Mouse (Mus musculus) heart, embryonic 15.5 days (tissue): Measurements from ENCODE around the gene Prr12. TPM values are rescaled to one million over a fixed set of nuclear protein-coding genes. Genes with fewer than 3 reads are reported as not detected.

Source experiments
- ATAC-seq: fragments of 200-750 bp; cut with Nextera tagmentation; replicated peaks from 2 replicates; pipeline ENCODE4 v1.8.0; 2017; ENCODE audit warnings: low read depth, moderate TSS enrichment; ENCODE audit not compliant: insufficient number of reproducible peaks, insufficient read depth, low FRiP score
- H3K27ac ChIP-seq: fragments of 300-500 bp; sonication (generic); 2 replicates; pipeline ENCODE4 v1.5.1; 2015; ENCODE audit warnings: mild to moderate bottlenecking, inconsistent platforms
- H3K27me3 ChIP-seq: fragments of 300-500 bp; sonication (generic); 2 replicates; pipeline ENCODE4 v1.6.1; 2015; ENCODE audit warnings: inconsistent platforms
- H3K36me3 ChIP-seq: fragments of 300-500 bp; sonication (generic); 2 replicates; pipeline ENCODE4 v1.6.1; 2015; ENCODE audit warnings: mild to moderate bottlenecking, inconsistent platforms
- H3K4me1 ChIP-seq: fragments of 300-500 bp; sonication (generic); replicated peaks from 2 replicates; pipeline ENCODE4 v1.6.1; 2015; ENCODE audit warnings: inconsistent platforms
- H3K4me2 ChIP-seq: fragments of 300-500 bp; sonication (generic); 2 replicates; pipeline ENCODE4 v1.6.1; 2015; ENCODE audit warnings: inconsistent platforms, mild to moderate bottlenecking, moderate library complexity
- H3K4me3 ChIP-seq: fragments of 300-500 bp; sonication (generic); 2 replicates; pipeline ENCODE4 v1.5.1; 2015; ENCODE audit warnings: mild to moderate bottlenecking, inconsistent platforms
- H3K9ac ChIP-seq: fragments of 300-500 bp; sonication (generic); 2 replicates; pipeline ENCODE4 v1.6.1; 2015; ENCODE audit warnings: mild to moderate bottlenecking, inconsistent platforms
- H3K9me3 ChIP-seq: fragments of 300-500 bp; sonication (generic); replicated peaks from 2 replicates; pipeline ENCODE4 v1.6.1; 2016; ENCODE audit warnings: inconsistent platforms
- WGBS: fragments of 180-500 bp; shearing (Covaris S2); methylation state at CpG from one replicate; pipeline ENCODE4 v1.1.7; 2015; ENCODE audit warnings: mixed read lengths; 5-methylcytosine and 5-hydroxymethylcytosine counted together
- polyA plus RNA-seq: library from polyadenylated mRNA; unstranded; fragments of >200 nt; fragmentation: Nextera tagmentation; extraction: Ambion mirVana; gene quantifications from 2 replicates; pipeline ENCODE4 v1.2.1, GENCODE M21; 2015

Gene Prr12
- polyA plus RNA-seq, 1 experiment from 2014 or later, result 5.0 TPM

DNA sequence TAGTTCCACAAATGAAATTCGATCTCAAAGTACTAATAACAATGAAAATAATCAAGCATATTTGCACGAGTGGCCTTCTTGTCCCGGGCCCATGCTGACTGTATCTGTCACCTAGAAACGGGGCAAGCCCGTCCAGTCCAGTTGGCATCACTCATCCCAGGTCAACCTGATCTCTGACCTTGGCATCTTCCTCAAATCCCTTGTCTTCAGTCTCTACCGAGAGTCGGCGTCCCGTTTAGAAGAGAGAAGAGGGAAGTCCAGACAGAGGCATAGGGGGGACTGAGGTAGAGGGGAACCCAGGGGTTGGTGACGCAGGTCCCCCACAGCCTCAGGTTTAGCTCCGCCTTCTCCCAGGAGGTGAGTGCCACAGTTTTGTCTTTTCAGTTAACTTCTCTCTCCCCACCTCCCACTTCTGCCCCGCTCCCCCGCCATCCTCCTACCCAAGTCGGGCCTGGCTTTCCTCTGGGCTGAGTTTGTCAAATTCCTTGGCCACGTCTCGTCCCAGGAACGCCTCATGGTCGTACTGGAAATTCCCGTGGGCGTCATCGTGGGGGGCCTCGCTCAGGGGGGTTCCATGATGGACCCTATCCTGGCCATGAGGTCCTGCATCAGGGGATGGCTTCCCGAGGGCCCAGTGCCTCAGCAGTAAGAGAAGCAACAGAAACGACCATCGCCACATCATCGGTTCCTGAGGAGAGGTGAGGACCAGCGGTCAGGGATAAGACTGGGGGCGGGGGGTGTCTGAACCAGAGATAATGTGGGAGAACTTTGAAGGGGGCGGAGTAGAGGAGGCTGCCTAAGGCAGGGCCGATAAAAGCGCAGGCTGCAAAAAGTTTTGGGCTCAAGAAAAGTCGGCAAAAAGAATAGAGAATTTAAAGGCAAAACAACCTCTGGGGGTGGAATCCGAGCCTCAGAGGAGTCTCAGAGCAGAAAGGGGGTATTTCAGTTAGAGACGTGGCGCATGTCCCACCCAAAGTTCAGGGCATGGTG lies 38.6 kb upstream of the Prr12 start:
- 10% methylated on average over 35 of the region's 35 CpGs for WGBS
- peaks cover 26% of the 10 kb centered on the region for H3K36me3 ChIP-seq
- H3K4me3 ChIP-seq, result peak overlapping the region; percentile 59
- ATAC-seq, result peak; percentile 58
- peak overlapping the region; percentile 54 for H3K9ac ChIP-seq
- peaks cover 23% of the 10 kb centered on the region for H3K4me1 ChIP-seq
- peak overlapping the region; percentile 81 for H3K27ac ChIP-seq
- H3K9me3 ChIP-seq, result no peaks in the 10 kb centered on the region
- peak overlapping the region; percentile 73 for H3K4me2 ChIP-seq
- no peaks in the 10 kb centered on the region for H3K27me3 ChIP-seq

- peaks cover 23% of the 10 kb centered on the region for H3K4me1 ChIP-seq
- peak overlapping the region; percentile 73 for H3K4me2 ChIP-seq
- 69% methylated on average over 13 of the region's 13 CpGs for WGBS
- H3K4me3 ChIP-seq, result peak overlapping the region; percentile 59
- no peaks in the 10 kb centered on the region for H3K27me3 ChIP-seq
- ATAC-seq, result no peak
- no peaks in the 10 kb centered on the region for H3K9me3 ChIP-seq
- H3K9ac ChIP-seq, result peak overlapping the region; percentile 54
- H3K27ac ChIP-seq, result no peak overlapping the region
- H3K36me3 ChIP-seq, result peaks cover 35% of the 10 kb centered on the region
Measured at GRCm38 (mm10) chr7:45090251-45090977, 37.7 kb upstream of the Prr12 start.

DNA sequence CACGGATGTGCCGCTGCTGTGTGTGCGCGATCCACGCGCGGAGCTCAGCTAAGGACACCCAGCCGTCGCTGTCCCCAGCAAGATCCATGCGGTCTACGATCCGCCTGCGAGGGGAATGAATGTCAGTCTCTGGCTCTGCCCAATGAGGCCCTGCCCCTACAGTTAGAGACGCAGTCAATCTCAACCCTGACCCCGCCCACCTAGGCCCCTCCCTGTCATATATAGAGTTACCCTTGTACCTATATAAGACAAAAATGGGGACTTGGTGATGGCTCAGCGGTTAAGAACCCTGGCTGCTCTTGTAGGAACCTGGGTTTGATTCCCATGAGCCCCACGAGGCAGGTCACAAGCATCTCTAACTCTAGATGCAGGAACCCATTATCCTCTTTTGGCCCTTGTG lies 35.9 kb upstream of the Prr12 start:
- 90% methylated on average over 17 of the region's 17 CpGs for WGBS
- ATAC-seq, result no peak
- no peak overlapping the region for H3K4me2 ChIP-seq
- peaks cover 44% of the 10 kb centered on the region for H3K36me3 ChIP-seq
- no peak overlapping the region for H3K4me3 ChIP-seq
- no peaks in the 10 kb centered on the region for H3K27me3 ChIP-seq
- no peaks in the 10 kb centered on the region for H3K9me3 ChIP-seq
- H3K4me1 ChIP-seq, result peaks cover 23% of the 10 kb centered on the region
- no peak overlapping the region for H3K27ac ChIP-seq
- no peak overlapping the region for H3K9ac ChIP-seq

GRCm38 (mm10) chr7:45086084-45086483 lies 33.4 kb upstream of the Prr12 start:
- Histone ChIP-seq H3K9me3 (no peaks in the 10 kb centered on the region), H3K4me1 (peaks cover 10% of the 10 kb centered on the region), H3K36me3 (peaks cover 48% of the 10 kb centered on the region), H3K27ac (no peak overlapping the region), H3K4me2 (no peak overlapping the region), H3K4me3 (no peak overlapping the region), H3K9ac (no peak overlapping the region), H3K27me3 (no peaks in the 10 kb centered on the region)
- WGBS, result 80% methylated on average over 4 of the region's 4 CpGs
- ATAC-seq, result no peak

- Histone ChIP-seq H3K9ac (no peak overlapping the region), H3K4me2 (no peak overlapping the region; the same call in 1 of the 2 replicates), H3K9me3 (no peaks in the 10 kb centered on the region), H3K27ac (no peak overlapping the region), H3K4me1 (peaks cover 5% of the 10 kb centered on the region; the same call in 1 of the 2 replicates), H3K36me3 (peaks cover 43% of the 10 kb centered on the region), H3K4me3 (0 out of 2 replicates have a peak overlapping the region, but pooled peaks have one; percentile 5), H3K27me3 (no peaks in the 10 kb centered on the region)
- ATAC-seq, result no peak
- WGBS, result 74% methylated on average over 22 of the region's 22 CpGs
Measured at GRCm38 (mm10) chr7:45083300-45083890, 30.7 kb upstream of the Prr12 start.

DNA sequence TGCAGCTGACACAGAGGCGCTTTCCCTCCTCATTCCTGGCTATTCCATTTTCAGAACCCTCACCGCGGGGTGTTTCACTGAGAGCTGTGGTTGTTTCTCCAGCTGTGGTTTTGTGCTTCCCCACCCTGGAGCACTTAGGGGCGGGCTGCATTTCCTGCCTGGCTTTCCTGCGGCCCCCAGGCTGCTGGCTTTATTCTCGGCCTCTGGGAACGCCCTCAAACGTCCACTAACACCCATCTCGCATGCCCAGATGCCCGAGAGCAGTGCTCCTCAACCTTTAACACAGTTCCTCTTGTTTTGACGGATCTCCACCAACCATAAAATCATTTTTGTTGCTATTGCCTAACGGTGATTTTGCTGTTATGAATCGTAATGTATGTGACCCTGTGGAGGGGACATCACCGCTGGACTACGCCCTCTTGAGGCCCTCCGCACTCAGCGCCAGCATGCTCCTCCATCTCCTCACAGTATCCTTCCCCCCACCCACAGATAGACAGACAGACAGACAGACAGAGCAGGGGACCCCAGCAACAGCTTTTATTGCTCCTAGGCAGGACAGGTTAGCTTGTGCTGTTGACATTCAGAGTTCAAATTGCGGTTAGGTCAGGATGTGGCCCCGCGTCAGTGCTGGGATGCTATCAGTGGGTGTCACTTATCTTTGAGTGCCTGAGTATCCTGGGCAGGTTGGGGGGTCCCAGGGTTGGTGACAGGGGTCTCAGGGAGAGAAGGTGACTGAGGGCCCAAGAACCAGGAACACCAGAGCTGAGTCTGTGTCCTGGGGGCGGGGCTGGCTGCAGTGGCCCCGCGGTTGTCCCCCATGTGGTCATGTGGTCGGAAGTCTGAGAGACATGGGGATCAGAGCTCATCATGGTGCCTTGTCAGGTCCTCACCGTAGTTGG lies 30.0 kb upstream of the Prr12 start:
- H3K4me2 ChIP-seq, result peak overlapping the region; percentile 18; the same call in 1 of the 2 replicates
- no peaks in the 10 kb centered on the region for H3K9me3 ChIP-seq
- WGBS, result 58% methylated on average over 25 of the region's 25 CpGs
- peaks cover 39% of the 10 kb centered on the region for H3K36me3 ChIP-seq
- ATAC-seq, result no peak; the same call in 1 of the 2 replicates
- H3K4me3 ChIP-seq, result 0 out of 2 replicates have a peak overlapping the region, but pooled peaks have one; percentile 5
- no peaks in the 10 kb centered on the region for H3K27me3 ChIP-seq
- peak overlapping the region; percentile 63 for H3K27ac ChIP-seq
- no peak overlapping the region for H3K9ac ChIP-seq
- peaks cover 5% of the 10 kb centered on the region; the same call in 1 of the 2 replicates for H3K4me1 ChIP-seq

GRCm38 (mm10) chr7:45081016-45081415 lies 28.3 kb upstream of the Prr12 start:
- Histone ChIP-seq H3K9ac (no peak overlapping the region), H3K4me2 (no peak overlapping the region), H3K4me3 (no peak overlapping the region), H3K9me3 (no peaks in the 10 kb centered on the region), H3K27me3 (no peaks in the 10 kb centered on the region), H3K36me3 (peaks cover 36% of the 10 kb centered on the region), H3K4me1 (peaks cover 7% of the 10 kb centered on the region), H3K27ac (no peak overlapping the region)
- ATAC-seq, result no peak
- 51% methylated on average over 5 of the region's 5 CpGs for WGBS

DNA sequence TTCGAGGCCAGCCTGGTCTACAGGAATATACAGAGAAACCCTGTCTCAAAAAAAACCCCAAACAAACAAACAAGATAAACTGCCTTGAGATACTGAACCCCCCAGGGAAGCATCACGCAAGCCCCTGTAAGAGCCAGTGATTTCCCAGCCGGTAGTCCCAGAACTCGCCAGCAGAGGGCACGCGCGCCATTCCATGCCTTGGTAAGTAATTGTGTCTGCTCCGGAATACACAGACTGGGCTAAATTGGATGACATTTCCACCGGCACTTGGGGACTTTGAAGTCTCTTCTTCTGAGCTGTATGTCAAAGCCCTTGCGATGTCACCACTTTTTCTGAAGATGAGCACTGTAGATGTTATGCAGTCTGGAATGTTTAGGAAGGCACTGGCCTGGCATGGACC lies 27.2 kb upstream of the Prr12 start:
- peaks cover 26% of the 10 kb centered on the region; the same call in 1 of the 2 replicates for H3K36me3 ChIP-seq
- WGBS, result 2% methylated on average over 10 of the region's 10 CpGs
- H3K27me3 ChIP-seq, result no peaks in the 10 kb centered on the region
- H3K4me1 ChIP-seq, result peaks cover 19% of the 10 kb centered on the region
- no peak overlapping the region for H3K9ac ChIP-seq
- H3K9me3 ChIP-seq, result no peaks in the 10 kb centered on the region
- no peak overlapping the region for H3K4me2 ChIP-seq
- no peak overlapping the region for H3K4me3 ChIP-seq
- H3K27ac ChIP-seq, result no peak overlapping the region
- peak; percentile 33; the same call in 1 of the 2 replicates for ATAC-seq

GRCm38 (mm10) chr7:45078513-45078912 lies 25.8 kb upstream of the Prr12 start:
- 23% methylated on average over 9 of the region's 9 CpGs for WGBS
- no peak overlapping the region for H3K27ac ChIP-seq
- no peak for ATAC-seq
- no peak overlapping the region for H3K4me3 ChIP-seq
- no peaks in the 10 kb centered on the region for H3K9me3 ChIP-seq
- H3K9ac ChIP-seq, result no peak overlapping the region
- H3K4me2 ChIP-seq, result no peak overlapping the region
- peaks cover 25% of the 10 kb centered on the region for H3K4me1 ChIP-seq
- no peaks in the 10 kb centered on the region for H3K27me3 ChIP-seq
- H3K36me3 ChIP-seq, result peaks cover 21% of the 10 kb centered on the region; the same call in 1 of the 2 replicates

- no peak overlapping the region for H3K4me2 ChIP-seq
- H3K27ac ChIP-seq, result no peak overlapping the region
- no peak for ATAC-seq
- no peak overlapping the region for H3K4me3 ChIP-seq
- H3K27me3 ChIP-seq, result no peaks in the 10 kb centered on the region
- H3K9ac ChIP-seq, result no peak overlapping the region
- 86% methylated on average over 2 of the region's 2 CpGs for WGBS
- peaks cover 25% of the 10 kb centered on the region for H3K4me1 ChIP-seq
- peaks cover 18% of the 10 kb centered on the region; the same call in 1 of the 2 replicates for H3K36me3 ChIP-seq
- no peaks in the 10 kb centered on the region for H3K9me3 ChIP-seq
Measured at GRCm38 (mm10) chr7:45077829-45078228, 25.1 kb upstream of the Prr12 start.
